Mouse (Mus musculus) T-cell, adult 66 days (primary cell): ENCODE measurements around the gene Gm9903. TPM values are rescaled to one million over a fixed set of nuclear protein-coding genes. Genes with fewer than 3 reads are reported as not detected.

Source experiments
- total RNA-seq, 2 experiments: library from RNA; stranded (reverse); gene quantifications; 3 replicates in 1 of 2; 4 replicates in 1 of 2; pipeline ENCODE4 v1.2.4; 2023

Gene Gm9903
- 1 to 10 TPM in 1 of 2 experiments, under 1 TPM in 1; 0.93 to 1.8 TPM for total RNA-seq

DNA sequence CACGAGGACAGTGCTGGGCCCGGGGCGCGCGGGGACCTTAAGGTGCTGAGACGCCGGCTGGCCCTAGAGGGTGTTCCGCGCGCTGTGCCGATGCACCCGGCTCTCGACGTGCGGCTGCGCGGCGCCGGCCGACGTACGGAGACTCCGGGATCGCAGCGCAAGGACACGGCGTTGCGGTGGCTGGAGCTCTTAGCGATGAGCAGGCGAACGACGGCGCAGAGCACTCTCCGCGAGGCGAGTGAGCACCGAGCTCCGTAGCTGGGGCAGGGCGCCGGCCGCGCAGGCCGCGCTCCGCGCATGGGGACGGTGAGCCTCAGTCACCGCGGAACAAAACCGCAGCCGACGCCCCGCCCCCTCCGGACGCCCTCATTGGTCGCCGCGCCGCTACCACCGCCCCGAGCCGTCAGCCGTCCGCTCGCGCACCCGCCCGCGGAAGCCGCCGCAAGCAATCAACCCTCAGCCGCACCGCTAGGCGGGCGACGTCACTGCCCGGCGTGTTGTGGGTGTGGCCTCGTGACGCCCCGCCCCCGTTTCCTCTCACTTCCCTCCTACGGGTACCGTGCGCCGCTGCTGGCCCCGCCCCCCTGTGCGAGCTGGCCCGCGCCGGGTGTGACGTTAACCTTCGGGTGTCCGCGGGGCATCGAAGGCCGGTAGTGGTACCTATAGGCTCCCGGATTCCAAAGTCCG is at the start of gene Gm9903, which contains the start of gene Fam53a:
Gm9903 (plus strand) TSS at position 625 of the 687 bp plus-strand sequence.
Fam53a (minus strand) TSS at position 335 of the 687 bp plus-strand sequence.

DNA sequence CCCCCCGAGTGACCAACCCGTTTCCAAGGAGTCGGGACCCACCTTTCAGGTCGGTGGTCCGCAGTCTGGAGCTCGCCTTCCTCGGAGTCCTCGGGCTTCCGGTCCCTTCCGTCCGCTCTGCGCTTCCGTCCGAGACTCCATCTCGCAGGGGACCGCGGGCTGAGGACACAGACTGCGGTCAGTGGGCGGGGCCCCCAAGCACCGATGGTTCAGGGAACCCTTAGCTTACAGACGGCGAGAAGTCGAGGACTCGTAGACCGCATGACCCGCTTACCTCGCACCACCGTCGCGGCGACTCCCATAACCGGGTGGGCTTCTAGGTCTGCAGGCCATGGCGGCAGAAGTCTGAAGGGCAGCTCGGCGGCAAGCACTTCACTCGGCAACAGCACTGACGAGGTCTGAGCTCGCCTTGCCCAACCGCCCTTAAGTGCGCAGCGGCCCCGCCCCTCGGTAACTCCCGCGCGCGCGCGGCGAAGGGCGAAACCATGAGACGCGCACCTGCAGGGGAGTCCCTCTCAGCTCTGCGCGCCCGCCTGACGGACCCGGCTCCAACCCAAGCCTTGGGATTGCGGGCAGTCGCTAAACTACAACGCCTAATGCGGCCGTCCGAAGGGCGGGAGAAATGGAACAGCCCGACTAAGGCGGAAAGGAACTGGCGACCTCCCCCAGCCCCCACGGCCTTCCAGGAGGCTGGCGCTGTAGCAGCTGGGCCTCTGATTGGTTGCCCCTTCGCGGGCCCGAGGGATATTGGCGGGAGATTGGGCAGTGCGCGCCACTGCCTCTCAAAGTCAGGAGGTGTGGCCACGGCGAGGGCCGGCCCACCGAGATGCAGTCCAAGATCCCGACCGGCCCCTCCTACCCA is 22.4 kb downstream of the Gm9903 start, which contains the start of gene Slbp:
Slbp (minus strand) TSS at position 654 of the 862 bp plus-strand sequence.

DNA sequence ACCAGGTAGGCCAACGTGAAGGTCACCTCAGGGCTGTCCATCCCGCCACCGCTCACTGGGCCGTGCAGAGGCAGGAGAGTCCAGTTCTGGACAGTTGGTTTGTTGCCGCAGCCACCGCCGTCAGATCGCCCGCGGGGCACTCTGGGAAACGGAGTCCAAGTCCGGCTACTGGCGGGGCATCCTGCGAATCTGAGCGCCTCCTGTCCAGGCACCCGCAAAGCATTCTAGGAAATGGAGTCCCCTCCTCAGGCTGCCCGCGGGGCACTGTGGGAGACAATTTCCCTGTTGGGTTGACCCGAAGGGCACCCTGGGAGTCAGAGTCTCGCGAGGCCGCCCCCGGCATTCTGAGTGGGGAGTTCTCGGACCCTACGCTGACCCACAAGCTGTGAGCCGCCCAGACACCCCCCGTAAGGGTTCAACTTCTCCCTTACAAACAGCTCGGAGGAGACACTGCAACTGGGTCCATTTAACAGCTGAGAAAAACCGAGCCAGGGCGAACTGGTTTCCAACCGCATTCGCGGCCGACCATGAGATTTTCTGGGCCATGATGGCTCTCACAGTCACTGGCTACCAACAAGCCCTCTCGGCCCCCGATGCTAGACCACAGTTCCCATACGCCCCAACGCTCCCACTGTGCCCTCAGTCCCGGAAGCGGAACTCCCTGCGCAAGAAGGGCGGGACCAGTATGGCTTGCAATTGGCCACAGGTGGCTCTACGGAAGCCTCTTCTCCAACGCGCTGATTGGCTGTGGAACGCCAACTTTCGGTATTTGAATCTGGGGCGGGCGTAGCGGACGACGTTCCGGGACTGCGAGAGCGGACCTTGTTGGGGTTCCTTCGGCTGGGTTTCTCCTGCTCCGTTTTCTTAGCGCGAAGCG is 28.3 kb downstream of the Gm9903 start, which contains the start of the genes Tacc3 and Tmem129:
Tacc3 (plus strand) TSS at position 342 of the 877 bp plus-strand sequence.
Tmem129 (minus strand) TSS at position 630 of the 877 bp plus-strand sequence.

Other genes starting within 250 kb of the Gm9903 start
- gene Nkx1-1, start 195.9 kb upstream of the Gm9903 start, total RNA-seq = not detected
- gene Fam53a, start 290 bp upstream of the Gm9903 start, total RNA-seq = 10 to 100 TPM; 45.8 to 49.3 TPM
- gene Slbp, start 22.6 kb downstream of the Gm9903 start, total RNA-seq = 10 to 100 TPM; 82.6 to 90.9 TPM
- 10 to 100 TPM; 15.2 to 15.6 TPM for gene Tacc3, start 28.2 kb downstream of the Gm9903 start, total RNA-seq
- 10 to 100 TPM; 11.3 to 12.9 TPM for gene Tmem129, start 28.5 kb downstream of the Gm9903 start, total RNA-seq
- under 1 TPM in 1 of 2 experiments, not detected in 1; 0.38 TPM for gene Fgfr3, start 91.7 kb downstream of the Gm9903 start, total RNA-seq
- gene Letm1, start 152.9 kb downstream of the Gm9903 start, total RNA-seq = 10 to 100 TPM; 75.7 to 89.3 TPM
- gene Nsd2, start 190.8 kb downstream of the Gm9903 start, total RNA-seq = 10 to 100 TPM; 22.2 to 34.5 TPM